Mouse (Mus musculus): ENCODE measurements at regions not wholly inside any gene's neighbourhood (a gene's known extent, or its start where the extent isn't known, plus 50 kb on each side); places are given as distances from the start of the nearest gene placed in this dataset.

DNA sequence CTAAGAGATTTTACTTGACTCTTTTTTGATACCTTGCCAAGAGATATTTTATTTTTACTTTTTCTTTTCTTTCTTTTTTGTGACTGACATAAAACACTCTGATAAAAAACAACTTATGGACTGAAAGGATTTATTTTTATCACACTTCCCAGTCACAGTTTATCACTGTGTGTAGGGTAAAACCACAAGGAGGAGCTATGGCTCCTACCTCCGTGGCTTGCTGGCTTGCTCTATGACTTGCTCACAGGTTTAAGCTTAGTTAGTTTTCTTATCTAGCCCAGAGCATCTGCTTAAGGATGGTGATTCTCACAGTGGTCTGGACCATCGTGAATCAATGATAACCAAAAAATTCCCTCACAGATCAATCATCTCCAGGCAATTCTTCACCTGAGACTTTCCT is 221.4 kb downstream of the 1700017N19Rik start:
- H3K27ac ChIP-seq (ENCODE audit: insufficient read depth, low read length): no peak overlapping the region
- TF ChIP-seq POLR2A (IDR thresholded peaks at IDR 0.05; ENCODE audit: borderline replicate concordance, insufficient read depth, low read length): no peak
- TF ChIP-seq CTCF (IDR thresholded peaks at IDR 0.05; ENCODE audit: borderline replicate concordance, insufficient read depth, low read depth, low read length): no peak
- H3K27me3 ChIP-seq (ENCODE audit: control insufficient read depth, insufficient read depth, low read length): no peaks in the 10 kb centered on the region
- 78% methylated on average over 2 of the region's 2 CpGs for WGBS
- DNase-seq: no peak
- H3K4me3 ChIP-seq (replicated peaks; ENCODE audit: insufficient read depth, low read depth, low read length): no peak overlapping the region
- no peaks in the 10 kb centered on the region for H3K4me1 ChIP-seq (ENCODE audit: control insufficient read depth, insufficient read depth, low read length)

DNA sequence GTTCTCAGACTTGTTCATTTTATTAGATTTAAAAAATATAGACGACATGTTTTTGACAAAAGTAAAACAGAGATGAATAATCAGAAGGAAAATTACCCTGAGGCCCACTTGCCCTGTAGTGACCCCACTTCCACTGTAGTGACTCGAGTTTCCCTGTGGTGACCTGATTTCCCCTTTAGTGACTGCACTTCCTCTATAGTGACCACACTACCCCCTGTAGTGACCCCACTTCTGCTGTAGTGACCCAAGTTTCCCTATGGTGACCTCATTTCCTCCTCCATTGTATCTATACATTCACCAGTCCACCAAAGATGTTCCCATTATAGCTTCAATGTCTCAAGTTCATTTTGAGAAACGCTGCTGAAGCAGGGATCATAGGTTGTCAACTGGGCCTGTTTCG is 244.5 kb downstream of the 1700017N19Rik start:
- Histone ChIP-seq H3K27me3 (ENCODE audit: control insufficient read depth, insufficient read depth, low read length) (no peaks in the 10 kb centered on the region), H3K4me3 (replicated peaks; ENCODE audit: insufficient read depth, low read depth, low read length) (no peak overlapping the region), H3K27ac (ENCODE audit: insufficient read depth, low read length) (no peak overlapping the region), H3K4me1 (ENCODE audit: control insufficient read depth, insufficient read depth, low read length) (no peaks in the 10 kb centered on the region)
- TF ChIP-seq CTCF (IDR thresholded peaks at IDR 0.05; ENCODE audit: borderline replicate concordance, insufficient read depth, low read depth, low read length): no peak
- TF ChIP-seq POLR2A (IDR thresholded peaks at IDR 0.05; ENCODE audit: borderline replicate concordance, insufficient read depth, low read length): no peak
- DNase-seq: no peak
- WGBS: 73% methylated on average over 4 of the region's 4 CpGs

DNA sequence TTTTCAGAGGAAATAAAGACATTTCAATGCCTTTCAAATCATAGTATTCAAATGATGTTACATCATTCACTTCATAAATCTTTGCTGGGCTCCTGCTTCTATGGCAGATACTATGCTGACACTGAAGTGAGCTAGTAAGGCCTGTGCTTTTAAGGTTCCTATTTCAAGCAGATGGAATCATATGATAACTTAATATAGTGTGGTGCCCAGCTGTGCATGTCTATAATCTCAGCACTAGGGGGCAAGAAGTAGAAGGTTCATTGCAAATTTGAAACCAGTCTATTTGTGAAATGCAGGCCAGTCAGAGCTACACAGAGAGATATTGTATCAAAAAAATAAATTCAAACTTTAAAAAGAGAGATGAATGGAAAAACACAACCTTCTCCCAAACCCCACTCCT is 262.9 kb downstream of the 1700017N19Rik start:
- no peaks in the 10 kb centered on the region for H3K27me3 ChIP-seq (ENCODE audit: control insufficient read depth, insufficient read depth, low read length)
- no peak overlapping the region for H3K4me3 ChIP-seq (replicated peaks; ENCODE audit: insufficient read depth, low read depth, low read length)
- DNase-seq: no peak
- H3K4me1 ChIP-seq (ENCODE audit: control insufficient read depth, insufficient read depth, low read length): no peaks in the 10 kb centered on the region
- H3K27ac ChIP-seq (ENCODE audit: insufficient read depth, low read length): no peak overlapping the region
- TF ChIP-seq POLR2A (IDR thresholded peaks at IDR 0.05; ENCODE audit: borderline replicate concordance, insufficient read depth, low read length) (no peak), CTCF (IDR thresholded peaks at IDR 0.05; ENCODE audit: borderline replicate concordance, insufficient read depth, low read depth, low read length) (no peak)

DNA sequence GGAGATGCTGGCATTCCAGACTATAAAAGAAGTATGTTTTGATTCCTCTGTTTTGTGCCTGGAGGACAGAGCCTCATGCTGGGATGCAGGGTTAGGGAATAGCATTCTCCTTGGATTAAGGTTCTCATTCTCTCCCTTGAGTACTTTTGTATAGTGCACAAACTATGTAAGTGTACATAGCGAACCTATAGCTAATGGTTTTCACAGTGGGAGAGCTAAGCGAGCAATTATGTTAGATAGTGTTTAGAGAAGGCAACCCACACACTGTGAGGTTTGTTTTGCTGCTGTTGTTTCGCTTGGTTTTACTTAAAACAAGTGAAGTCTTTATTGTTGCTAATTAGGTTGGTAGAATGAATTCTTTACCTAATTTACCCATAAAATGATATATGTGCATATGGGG is 266.2 kb downstream of the 1700017N19Rik start:
- Histone ChIP-seq H3K4me1 (ENCODE audit: control insufficient read depth, insufficient read depth, low read length) (no peaks in the 10 kb centered on the region), H3K27me3 (ENCODE audit: control insufficient read depth, insufficient read depth, low read length) (no peaks in the 10 kb centered on the region), H3K27ac (ENCODE audit: insufficient read depth, low read length) (no peak overlapping the region), H3K4me3 (replicated peaks; ENCODE audit: insufficient read depth, low read depth, low read length) (no peak overlapping the region)
- TF ChIP-seq CTCF (IDR thresholded peaks at IDR 0.05; ENCODE audit: borderline replicate concordance, insufficient read depth, low read depth, low read length) (no peak), POLR2A (IDR thresholded peaks at IDR 0.05; ENCODE audit: borderline replicate concordance, insufficient read depth, low read length) (no peak)
- DNase-seq: no peak
- WGBS: 82% methylated on average over 3 of the region's 3 CpGs

GRCm38 (mm10) chr10:100865501-100866181 is 275.4 kb downstream of the 1700017N19Rik start:
- H3K27ac ChIP-seq (ENCODE audit: insufficient read depth, low read length): no peak overlapping the region
- H3K27me3 ChIP-seq (ENCODE audit: control insufficient read depth, insufficient read depth, low read length): no peaks in the 10 kb centered on the region
- 14% methylated on average over 6 of the region's 6 CpGs for WGBS
- DNase-seq: no peak
- H3K4me1 ChIP-seq (ENCODE audit: control insufficient read depth, insufficient read depth, low read length): no peaks in the 10 kb centered on the region
- H3K4me3 ChIP-seq (replicated peaks; ENCODE audit: insufficient read depth, low read depth, low read length): no peak overlapping the region
- TF ChIP-seq POLR2A (IDR thresholded peaks at IDR 0.05; ENCODE audit: borderline replicate concordance, insufficient read depth, low read length): no peak
- no peak for TF ChIP-seq CTCF (IDR thresholded peaks at IDR 0.05; ENCODE audit: borderline replicate concordance, insufficient read depth, low read depth, low read length)

- Histone ChIP-seq H3K27ac (ENCODE audit: insufficient read depth, low read length) (no peak overlapping the region), H3K4me3 (replicated peaks; ENCODE audit: insufficient read depth, low read depth, low read length) (no peak overlapping the region), H3K4me1 (ENCODE audit: control insufficient read depth, insufficient read depth, low read length) (no peaks in the 10 kb centered on the region), H3K27me3 (ENCODE audit: control insufficient read depth, insufficient read depth, low read length) (no peaks in the 10 kb centered on the region)
- no peak for DNase-seq
- 54% methylated on average over 3 of the region's 3 CpGs for WGBS
- TF ChIP-seq CTCF (IDR thresholded peaks at IDR 0.05; ENCODE audit: borderline replicate concordance, insufficient read depth, low read depth, low read length): no peak
These were observed 278.2 kb downstream of the 1700017N19Rik start for GRCm38 (mm10) chr10:100868360-100868916.

- Histone ChIP-seq H3K4me3 (replicated peaks; ENCODE audit: insufficient read depth, low read depth, low read length) (no peak overlapping the region), H3K27ac (ENCODE audit: insufficient read depth, low read length) (no peak overlapping the region), H3K4me1 (ENCODE audit: control insufficient read depth, insufficient read depth, low read length) (no peaks in the 10 kb centered on the region), H3K27me3 (ENCODE audit: control insufficient read depth, insufficient read depth, low read length) (no peaks in the 10 kb centered on the region)
- no peak for DNase-seq
- 78% methylated on average over 2 of the region's 2 CpGs for WGBS
- no peak for TF ChIP-seq POLR2A (IDR thresholded peaks at IDR 0.05; ENCODE audit: borderline replicate concordance, insufficient read depth, low read length)
- no peak for TF ChIP-seq CTCF (IDR thresholded peaks at IDR 0.05; ENCODE audit: borderline replicate concordance, insufficient read depth, low read depth, low read length)
These were observed 292.3 kb downstream of the 1700017N19Rik start for GRCm38 (mm10) chr10:100882584-100882983.

- 47% methylated on average over 2 of the region's 2 CpGs for WGBS
- H3K27me3 ChIP-seq (ENCODE audit: control insufficient read depth, insufficient read depth, low read length): no peaks in the 10 kb centered on the region
- H3K4me3 ChIP-seq (replicated peaks; ENCODE audit: insufficient read depth, low read depth, low read length): no peak overlapping the region
- H3K4me1 ChIP-seq (ENCODE audit: control insufficient read depth, insufficient read depth, low read length): no peaks in the 10 kb centered on the region
- no peak for DNase-seq
- no peak for TF ChIP-seq POLR2A (IDR thresholded peaks at IDR 0.05; ENCODE audit: borderline replicate concordance, insufficient read depth, low read length)
- TF ChIP-seq CTCF (IDR thresholded peaks at IDR 0.05; ENCODE audit: borderline replicate concordance, insufficient read depth, low read depth, low read length): no peak
- no peak overlapping the region for H3K27ac ChIP-seq (ENCODE audit: insufficient read depth, low read length)
These were observed 332.7 kb downstream of the 1700017N19Rik start for GRCm38 (mm10) chr10:100922976-100923375.

All from cerebellum, adult 2 months (tissue).